Mouse (Mus musculus): Measurements from ENCODE around the gene Zfp91. TPM values are rescaled to one million over a fixed set of nuclear protein-coding genes. Genes with fewer than 3 reads are reported as not detected.

The Zfp91 gene
- polyA plus RNA-seq, 1 experiment from 2014 or later, result 13.2 TPM

- no peak for ATAC-seq (ENCODE audit: low FRiP score)
- H3K4me3 ChIP-seq (ENCODE audit: low read depth, low read length), result peak overlapping the region; percentile 97
- H3K27ac ChIP-seq (ENCODE audit: low read depth, low read length), result peak overlapping the region; percentile 100
- DNase-seq (ENCODE audit: low spot score, missing footprints), result no peak
- peak overlapping the region; percentile 95 for H3K9ac ChIP-seq (ENCODE audit: low read length)
- H3K4me1 ChIP-seq (ENCODE audit: control insufficient read depth, insufficient read depth, low read length), result peaks cover 4% of the 10 kb centered on the region; the same call in 1 of the 2 replicates
- WGBS, result under 1% methylated on average over 7 of the region's 7 CpGs
- H3K27me3 ChIP-seq (ENCODE audit: control insufficient read depth, insufficient read depth, low read length), result no peaks in the 10 kb centered on the region
- no peaks in the 10 kb centered on the region for H3K9me3 ChIP-seq (ENCODE audit: control insufficient read depth, low read length)
- H3K4me2 ChIP-seq, result peak overlapping the region; percentile 57
- no peaks in the 10 kb centered on the region for H3K36me3 ChIP-seq (ENCODE audit: control insufficient read depth, insufficient read depth, low read length)
Observed at GRCm38 (mm10) chr19:12797071-12797470, 1.1 kb upstream of the Zfp91 start.

DNA sequence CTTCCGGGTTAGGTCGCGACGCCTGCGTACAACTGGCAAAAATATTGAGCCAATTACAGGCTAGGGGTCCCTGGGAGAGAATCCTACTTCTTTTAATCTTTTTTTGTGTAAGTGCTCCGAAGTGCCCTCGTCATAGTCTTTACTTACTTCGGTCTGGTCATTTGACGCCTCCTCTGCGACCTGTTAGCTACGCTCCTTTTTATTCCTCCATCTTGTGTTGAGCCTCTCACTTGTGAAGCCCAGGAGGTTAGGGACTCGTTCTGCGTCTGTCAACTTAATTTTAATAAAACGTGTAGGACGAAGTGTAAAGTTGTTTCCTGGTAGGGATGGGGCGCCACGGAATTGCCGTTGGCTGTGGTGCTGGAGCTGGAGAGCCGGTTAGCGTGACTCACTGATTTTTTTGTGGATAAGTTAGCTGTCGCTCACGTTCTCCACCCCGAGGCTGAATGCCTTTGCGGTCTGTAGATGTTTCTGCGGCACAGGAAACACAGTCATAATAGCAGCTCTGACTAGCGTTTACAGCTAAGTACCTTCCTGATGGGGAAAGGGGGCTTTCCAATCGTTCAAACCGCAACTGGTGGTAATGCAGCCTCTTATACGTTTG is 504 bp upstream of the Zfp91 start:
- peak overlapping the region; percentile 100 for H3K27ac ChIP-seq (ENCODE audit: low read depth, low read length)
- peak overlapping the region; percentile 97 for H3K4me3 ChIP-seq (ENCODE audit: low read depth, low read length)
- ATAC-seq (ENCODE audit: low FRiP score) (peak; percentile 3), DNase-seq (ENCODE audit: low spot score, missing footprints) (peak; percentile 98)
- peak overlapping the region; percentile 57 for H3K4me2 ChIP-seq
- no peaks in the 10 kb centered on the region for H3K27me3 ChIP-seq (ENCODE audit: control insufficient read depth, insufficient read depth, low read length)
- H3K9ac ChIP-seq (ENCODE audit: low read length), result peak overlapping the region; percentile 95
- H3K4me1 ChIP-seq (ENCODE audit: control insufficient read depth, insufficient read depth, low read length), result peaks cover 7% of the 10 kb centered on the region; the same call in 1 of the 2 replicates
- H3K36me3 ChIP-seq (ENCODE audit: control insufficient read depth, insufficient read depth, low read length), result no peaks in the 10 kb centered on the region
- no peaks in the 10 kb centered on the region for H3K9me3 ChIP-seq (ENCODE audit: control insufficient read depth, low read length)
- WGBS, result under 1% methylated on average over 29 of the region's 29 CpGs

- H3K9me3 ChIP-seq (ENCODE audit: control insufficient read depth, low read length), result no peaks in the 10 kb centered on the region
- peak; percentile 95 for DNase-seq (ENCODE audit: low spot score, missing footprints)
- no peaks in the 10 kb centered on the region for H3K27me3 ChIP-seq (ENCODE audit: control insufficient read depth, insufficient read depth, low read length)
- 0% methylated on average over 2 of the region's 63 CpGs for WGBS
- H3K4me3 ChIP-seq (ENCODE audit: low read depth, low read length), result peak overlapping the region; percentile 97
- H3K9ac ChIP-seq (ENCODE audit: low read length), result peak overlapping the region; percentile 98
- H3K4me2 ChIP-seq, result peak overlapping the region; percentile 62
- H3K4me1 ChIP-seq (ENCODE audit: control insufficient read depth, insufficient read depth, low read length), result peaks cover 10% of the 10 kb centered on the region; the same call in 1 of the 2 replicates
- peak; percentile 53 for ATAC-seq (ENCODE audit: low FRiP score)
- no peaks in the 10 kb centered on the region for H3K36me3 ChIP-seq (ENCODE audit: control insufficient read depth, insufficient read depth, low read length)
- H3K27ac ChIP-seq (ENCODE audit: low read depth, low read length), result peak overlapping the region; percentile 99
Observed at GRCm38 (mm10) chr19:12795110-12795509, 816 bp downstream of the Zfp91 start.

GRCm38 (mm10) chr19:12794056-12795044 is 1.6 kb downstream of the Zfp91 start:
- Histone ChIP-seq H3K27me3 (ENCODE audit: control insufficient read depth, insufficient read depth, low read length) (no peaks in the 10 kb centered on the region), H3K4me3 (ENCODE audit: low read depth, low read length) (peak overlapping the region; percentile 97), H3K9me3 (ENCODE audit: control insufficient read depth, low read length) (no peaks in the 10 kb centered on the region), H3K4me2 (peak overlapping the region; percentile 62), H3K36me3 (ENCODE audit: control insufficient read depth, insufficient read depth, low read length) (no peaks in the 10 kb centered on the region), H3K9ac (ENCODE audit: low read length) (peak overlapping the region; percentile 98), H3K4me1 (ENCODE audit: control insufficient read depth, insufficient read depth, low read length) (peaks cover 10% of the 10 kb centered on the region; the same call in 1 of the 2 replicates), H3K27ac (ENCODE audit: low read depth, low read length) (peak overlapping the region; percentile 99)
- peak; percentile 97 for DNase-seq (ENCODE audit: low spot score, missing footprints)
- peak; percentile 71 for ATAC-seq (ENCODE audit: low FRiP score)
- WGBS, result 2% methylated on average over 38 of the region's 39 CpGs

DNA sequence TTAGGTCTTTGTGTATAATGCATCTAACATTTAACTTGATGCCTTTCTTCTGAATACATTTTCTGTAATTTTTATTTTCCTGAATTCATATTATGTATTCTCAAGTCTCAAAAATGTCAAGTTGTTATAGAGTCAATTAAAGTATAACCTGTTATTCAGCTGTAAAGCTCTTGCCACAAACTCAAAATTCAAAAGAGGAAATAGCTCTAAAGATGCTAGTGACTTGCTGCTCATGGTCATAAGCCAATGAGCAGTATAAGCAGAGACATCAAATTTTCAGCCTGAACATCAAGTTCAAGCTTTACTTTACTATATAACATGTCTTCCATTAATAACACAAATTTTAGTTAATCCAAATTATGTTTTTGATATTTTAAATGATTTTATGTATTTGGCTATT is 3.6 kb downstream of the Zfp91 start:
- H3K4me1 ChIP-seq (ENCODE audit: control insufficient read depth, insufficient read depth, low read length), result peaks cover 10% of the 10 kb centered on the region; the same call in 1 of the 2 replicates
- H3K9me3 ChIP-seq (ENCODE audit: control insufficient read depth, low read length), result no peaks in the 10 kb centered on the region
- no peak overlapping the region for H3K9ac ChIP-seq (ENCODE audit: low read length)
- H3K36me3 ChIP-seq (ENCODE audit: control insufficient read depth, insufficient read depth, low read length), result no peaks in the 10 kb centered on the region
- ATAC-seq (ENCODE audit: low FRiP score) (no peak), DNase-seq (ENCODE audit: low spot score, missing footprints) (peak; percentile 39)
- no peak overlapping the region for H3K4me3 ChIP-seq (ENCODE audit: low read depth, low read length)
- H3K4me2 ChIP-seq, result no peak overlapping the region
- H3K27ac ChIP-seq (ENCODE audit: low read depth, low read length), result no peak overlapping the region
- no peaks in the 10 kb centered on the region for H3K27me3 ChIP-seq (ENCODE audit: control insufficient read depth, insufficient read depth, low read length)

- Histone ChIP-seq H3K9ac (ENCODE audit: low read length) (no peak overlapping the region), H3K4me1 (ENCODE audit: control insufficient read depth, insufficient read depth, low read length) (0 out of 2 replicates have a peak, but pooled peaks cover 6% of the 10 kb centered on the region), H3K27ac (ENCODE audit: low read depth, low read length) (no peak overlapping the region), H3K4me2 (no peak overlapping the region), H3K4me3 (ENCODE audit: low read depth, low read length) (no peak overlapping the region), H3K9me3 (ENCODE audit: control insufficient read depth, low read length) (no peaks in the 10 kb centered on the region), H3K36me3 (ENCODE audit: control insufficient read depth, insufficient read depth, low read length) (no peaks in the 10 kb centered on the region), H3K27me3 (ENCODE audit: control insufficient read depth, insufficient read depth, low read length) (no peaks in the 10 kb centered on the region)
- DNase-seq (ENCODE audit: low spot score, missing footprints) (peak; percentile 64), ATAC-seq (ENCODE audit: low FRiP score) (no peak)
- 94% methylated on average over 4 of the region's 4 CpGs for WGBS
Observed at GRCm38 (mm10) chr19:12787721-12788120, 8.2 kb downstream of the Zfp91 start.

DNA sequence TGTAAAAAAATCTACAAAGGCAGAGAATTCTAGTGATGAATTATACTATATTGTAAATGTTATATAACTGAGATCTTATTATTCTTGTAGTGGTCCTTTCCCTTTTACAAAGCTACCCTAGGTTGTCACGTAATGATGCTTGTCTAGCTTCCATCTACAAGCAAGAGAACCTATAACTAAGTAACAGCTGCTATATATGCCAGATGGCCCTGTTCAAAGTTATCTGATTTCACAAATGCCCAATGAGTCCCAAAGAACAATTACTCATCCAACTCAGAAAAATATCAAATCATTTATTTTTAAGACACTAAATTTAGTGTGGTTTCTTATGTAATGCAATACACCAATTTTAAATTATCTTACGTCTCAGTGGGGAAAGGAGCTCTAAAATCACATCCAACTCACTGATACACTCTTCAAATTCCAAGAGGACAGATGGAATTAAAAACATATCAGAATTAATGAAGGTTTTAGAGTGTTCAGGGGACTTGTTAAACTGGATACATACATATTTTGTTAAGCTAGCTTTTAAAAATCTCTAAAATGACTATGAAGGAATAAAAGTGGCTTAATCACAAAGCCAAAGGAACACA is 9.0 kb downstream of the Zfp91 start:
- no peaks in the 10 kb centered on the region for H3K9me3 ChIP-seq (ENCODE audit: control insufficient read depth, low read length)
- no peak overlapping the region for H3K27ac ChIP-seq (ENCODE audit: low read depth, low read length)
- no peak for ATAC-seq (ENCODE audit: low FRiP score)
- WGBS, result 97% methylated on average over 2 of the region's 2 CpGs
- no peak overlapping the region for H3K4me3 ChIP-seq (ENCODE audit: low read depth, low read length)
- no peak overlapping the region for H3K4me2 ChIP-seq
- H3K4me1 ChIP-seq (ENCODE audit: control insufficient read depth, insufficient read depth, low read length), result 0 out of 2 replicates have a peak, but pooled peaks cover 6% of the 10 kb centered on the region
- no peaks in the 10 kb centered on the region for H3K27me3 ChIP-seq (ENCODE audit: control insufficient read depth, insufficient read depth, low read length)
- DNase-seq (ENCODE audit: low spot score, missing footprints), result peak; percentile 26
- H3K36me3 ChIP-seq (ENCODE audit: control insufficient read depth, insufficient read depth, low read length), result no peaks in the 10 kb centered on the region
- no peak overlapping the region for H3K9ac ChIP-seq (ENCODE audit: low read length)

DNA sequence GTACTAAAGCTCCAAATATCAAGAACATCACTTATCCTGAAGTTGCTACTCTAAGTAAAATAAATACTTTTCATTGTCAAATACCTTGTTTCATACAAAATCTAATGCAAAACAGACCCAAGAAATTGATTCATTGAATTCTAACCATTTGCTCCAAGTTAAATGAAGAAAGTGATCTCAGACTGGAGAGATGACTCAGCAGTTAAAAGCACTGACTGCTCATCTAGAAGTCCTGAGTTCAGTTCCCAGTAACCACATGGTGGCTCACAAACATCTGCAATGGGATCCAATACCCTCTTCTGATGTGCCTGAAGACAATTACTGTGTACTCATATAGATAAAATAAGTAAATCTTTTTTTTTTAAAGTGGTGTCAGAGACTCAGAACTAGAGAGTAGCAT is 15.5 kb downstream of the Zfp91 start:
- H3K9ac ChIP-seq (ENCODE audit: low read length), result no peak overlapping the region
- H3K9me3 ChIP-seq (ENCODE audit: control insufficient read depth, low read length), result no peaks in the 10 kb centered on the region
- no peak overlapping the region for H3K4me3 ChIP-seq (ENCODE audit: low read depth, low read length)
- H3K27me3 ChIP-seq (ENCODE audit: control insufficient read depth, insufficient read depth, low read length), result no peaks in the 10 kb centered on the region
- no peaks in the 10 kb centered on the region for H3K4me1 ChIP-seq (ENCODE audit: control insufficient read depth, insufficient read depth, low read length)
- no peak for ATAC-seq (ENCODE audit: low FRiP score)
- DNase-seq (ENCODE audit: low spot score, missing footprints), result no peak
- H3K36me3 ChIP-seq (ENCODE audit: control insufficient read depth, insufficient read depth, low read length), result peaks cover 6% of the 10 kb centered on the region
- H3K4me2 ChIP-seq, result no peak overlapping the region
- no peak overlapping the region for H3K27ac ChIP-seq (ENCODE audit: low read depth, low read length)
